Mouse (Mus musculus): ENCODE data around the gene Klhdc4. TPM values are rescaled to one million over a fixed set of nuclear protein-coding genes. Genes with fewer than 3 reads are reported as not detected.

The Klhdc4 gene
- polyA plus RNA-seq, 1 experiment from 2014 or later: 26.8 TPM

GRCm38 (mm10) chr8:121749501-121749900 lies 79.9 kb downstream of the Klhdc4 start:
- no peaks in the 10 kb centered on the region for H3K4me1 ChIP-seq
- 67% methylated on average over 9 of the region's 9 CpGs for WGBS
- ATAC-seq (ENCODE audit: extremely low read depth, insufficient number of reproducible peaks, low FRiP score, low TSS enrichment): no peak

More at GRCm38 (mm10) chr8:121749501-121749900, 79.9 kb downstream of the Klhdc4 start:
- H3K9ac ChIP-seq: no peak overlapping the region
- peaks cover 62% of the 10 kb centered on the region for H3K27me3 ChIP-seq (replicated peaks)
- H3K9me3 ChIP-seq: peaks cover 11% of the 10 kb centered on the region
- no peak overlapping the region for H3K27ac ChIP-seq (replicated peaks)
- no peak overlapping the region for H3K4me2 ChIP-seq
- no peaks in the 10 kb centered on the region for H3K36me3 ChIP-seq
- no peak overlapping the region for H3K4me3 ChIP-seq

Other genes with a start within 250 kb of the Klhdc4 start
- 187 and 188 TPM in 2 replicates for gene Map1lc3b, start 239.2 kb downstream of the Klhdc4 start, polyA plus RNA-seq (2015; fragmentation: Nextera tagmentation; extraction: Ambion mirVana)
- 7.8 and 8.7 TPM in 2 replicates for gene Zcchc14, start 176.7 kb downstream of the Klhdc4 start, polyA plus RNA-seq (2015; fragmentation: Nextera tagmentation; extraction: Ambion mirVana)
- 0.42 and 0.44 TPM in 2 replicates for gene Jph3, start 99.9 kb downstream of the Klhdc4 start, polyA plus RNA-seq (2015; fragmentation: Nextera tagmentation; extraction: Ambion mirVana)
- 16.1 and 17.3 TPM in 2 replicates for gene Slc7a5, start 78.1 kb upstream of the Klhdc4 start, polyA plus RNA-seq (2015; fragmentation: Nextera tagmentation; extraction: Ambion mirVana)
- gene Car5a, start 115.3 kb upstream of the Klhdc4 start, polyA plus RNA-seq (2015; fragmentation: Nextera tagmentation; extraction: Ambion mirVana): 0.12 and 0.31 TPM in 2 replicates
- gene Banp, start 120.2 kb upstream of the Klhdc4 start, polyA plus RNA-seq (2015; fragmentation: Nextera tagmentation; extraction: Ambion mirVana): 23.1 and 30.4 TPM in 2 replicates